Mouse (Mus musculus) embryo, embryonic 10 days (tissue): ENCODE data around the gene Abhd14a.

Experiments
- DNase-seq: peaks from one replicate; pipeline ENCODE4 v3.0.0-alpha.2; 2015; ENCODE audit warnings: low spot score

The Abhd14a gene

GRCm38 (mm10) chr9:106469317-106469716 is 21.8 kb upstream of the Abhd14a start:
- DNase-seq: no peak

GRCm38 (mm10) chr9:106467746-106468145 is 20.3 kb upstream of the Abhd14a start:
- DNase-seq: no peak

- DNase-seq: no peak
These were observed 19.2 kb upstream of the Abhd14a start for GRCm38 (mm10) chr9:106466721-106467120.

- DNase-seq: no peak
These were observed 18.2 kb upstream of the Abhd14a start, which contains the start of gene Gpr62 for GRCm38 (mm10) chr9:106465571-106466200. Gene Gpr62 (minus strand): TSS chr9:106465938.

GRCm38 (mm10) chr9:106464751-106465541 is 17.5 kb upstream of the Abhd14a start:
- peak; percentile 85 for DNase-seq

- no peak for DNase-seq
These were observed 15.9 kb upstream of the Abhd14a start for GRCm38 (mm10) chr9:106463122-106464063.

- DNase-seq: no peak
These were observed 14.9 kb upstream of the Abhd14a start for GRCm38 (mm10) chr9:106462430-106462800.

GRCm38 (mm10) chr9:106461641-106462429 is 14.4 kb upstream of the Abhd14a start:
- no peak for DNase-seq

- DNase-seq: no peak
These were observed 13.5 kb upstream of the Abhd14a start for GRCm38 (mm10) chr9:106461026-106461415.

- DNase-seq: no peak
These were observed 13.0 kb upstream of the Abhd14a start for GRCm38 (mm10) chr9:106460401-106461025.

GRCm38 (mm10) chr9:106459946-106460345 is 12.5 kb upstream of the Abhd14a start:
- DNase-seq: no peak

- no peak for DNase-seq
These were observed 10.4 kb upstream of the Abhd14a start for GRCm38 (mm10) chr9:106457920-106458319.

- no peak for DNase-seq
These were observed 9.7 kb upstream of the Abhd14a start for GRCm38 (mm10) chr9:106457163-106457559.

GRCm38 (mm10) chr9:106456325-106457162 is 9.1 kb upstream of the Abhd14a start:
- DNase-seq: peak; percentile 82

GRCm38 (mm10) chr9:106454888-106455681 is 7.6 kb upstream of the Abhd14a start:
- peak; percentile 83 for DNase-seq

- DNase-seq: peak; percentile 52
These were observed 6.7 kb upstream of the Abhd14a start for GRCm38 (mm10) chr9:106454071-106454761.

GRCm38 (mm10) chr9:106453271-106454070 is 6.0 kb upstream of the Abhd14a start, which contains the start of gene Pcbp4:
Gene Pcbp4 (plus strand): TSS chr9:106453291.
- peak; percentile 83 for DNase-seq

- peak; percentile 74 for DNase-seq
These were observed 5.3 kb upstream of the Abhd14a start for GRCm38 (mm10) chr9:106452821-106453220.
